Mouse (Mus musculus): ENCODE measurements around the gene Ncor2.

Ncor2 gene

GRCm38 (mm10) chr5:125015066-125015465 lies 164.0 kb downstream of the Ncor2 start:
- no peak for DNase-seq

GRCm38 (mm10) chr5:125014497-125014896 lies 164.5 kb downstream of the Ncor2 start:
- DNase-seq, result peak; percentile 74

- DNase-seq, result no peak
Measured at GRCm38 (mm10) chr5:125011628-125012027, 167.4 kb downstream of the Ncor2 start.

GRCm38 (mm10) chr5:125011166-125011565 lies 167.9 kb downstream of the Ncor2 start:
- DNase-seq, result no peak

- no peak for DNase-seq
Measured at GRCm38 (mm10) chr5:125006896-125007295, 172.1 kb downstream of the Ncor2 start.

- DNase-seq, result no peak
Measured at GRCm38 (mm10) chr5:125005871-125006652, 173.0 kb downstream of the Ncor2 start.

GRCm38 (mm10) chr5:125003873-125004255 lies 175.2 kb downstream of the Ncor2 start:
- no peak for DNase-seq

GRCm38 (mm10) chr5:125002969-125003872 lies 175.8 kb downstream of the Ncor2 start, which contains the start of gene Rflna:
Gene Rflna (plus strand): TSS chr5:125003221.
- peak; percentile 81 for DNase-seq

- DNase-seq, result no peak
Measured at GRCm38 (mm10) chr5:125000756-125001250, 178.2 kb downstream of the Ncor2 start.

GRCm38 (mm10) chr5:124997913-124998312 lies 181.1 kb downstream of the Ncor2 start:
- no peak for DNase-seq

- DNase-seq, result peak; percentile 67
Measured at GRCm38 (mm10) chr5:124996816-124997215, 182.2 kb downstream of the Ncor2 start.

- peak; percentile 79 for DNase-seq
Measured at GRCm38 (mm10) chr5:124992891-124993290, 186.1 kb downstream of the Ncor2 start.

- no peak for DNase-seq
Measured at GRCm38 (mm10) chr5:124992323-124992722, 186.7 kb downstream of the Ncor2 start.

- DNase-seq, result peak; percentile 42
Measured at GRCm38 (mm10) chr5:124989724-124990123, 189.3 kb downstream of the Ncor2 start.

- DNase-seq, result no peak
Measured at GRCm38 (mm10) chr5:124986656-124987055, 192.4 kb downstream of the Ncor2 start.

- no peak for DNase-seq
Measured at GRCm38 (mm10) chr5:124986222-124986621, 192.8 kb downstream of the Ncor2 start.

GRCm38 (mm10) chr5:124969790-124970189 lies 209.2 kb downstream of the Ncor2 start:
- peak; percentile 49 for DNase-seq

All from kidney, postnatal 14 days (tissue).